Mouse (Mus musculus) adrenal gland, postnatal 14 days (tissue): ENCODE results near the gene Fxyd6. TPM values are rescaled to one million over a fixed set of nuclear protein-coding genes. Genes with fewer than 3 reads are reported as not detected.

ENCODE experiments used
- total RNA-seq: library from RNA; stranded (reverse); gene quantifications from 2 replicates; pipeline ENCODE4 v1.2.3, GENCODE M21; 2021

The Fxyd6 gene
- total RNA-seq, 1 experiment from 2014 or later, result 110 TPM

Other genes starting within 250 kb of the Fxyd6 start
- 0.56 and 0.59 TPM in 2 replicates for gene Scn4b, start 231.8 kb upstream of the Fxyd6 start, total RNA-seq
- gene BC049352, start 188.2 kb upstream of the Fxyd6 start, total RNA-seq, result not detected in 2 replicates
- not detected in 2 replicates for gene Tmprss4, start 166.1 kb upstream of the Fxyd6 start, total RNA-seq
- gene Il10ra, start 101.0 kb upstream of the Fxyd6 start, total RNA-seq, result 1.6 and 4.4 TPM in 2 replicates
- gene Tmprss13, start 51.1 kb upstream of the Fxyd6 start, total RNA-seq, result 0.15 TPM in 1 of 2 replicates, not detected in the other
- 3.0 and 6.3 TPM in 2 replicates for gene Fxyd2, start 29.5 kb downstream of the Fxyd6 start, total RNA-seq
- gene Dscaml1, start 56.4 kb downstream of the Fxyd6 start, total RNA-seq, result 0.78 and 1.4 TPM in 2 replicates